Mouse (Mus musculus) forebrain, embryonic 12.5 days (tissue): ENCODE data around the gene Greb1. TPM values are rescaled to one million over a fixed set of nuclear protein-coding genes. Genes with fewer than 3 reads are reported as not detected.

ENCODE experiments used
- ATAC-seq: fragments of 200-750 bp; cut with Nextera tagmentation; 2 replicates; pipeline ENCODE4 v1.8.0; 2017; ENCODE audit warnings: moderate TSS enrichment; ENCODE audit not compliant: low FRiP score
- H3K27ac ChIP-seq: fragments of 300-500 bp; sonication (generic); 2 replicates; pipeline ENCODE4 v1.5.1; 2016; ENCODE audit warnings: mild to moderate bottlenecking
- H3K27me3 ChIP-seq: fragments of 300-500 bp; sonication (generic); 2 replicates; pipeline ENCODE4 v1.6.1; 2016; ENCODE audit warnings: mild to moderate bottlenecking
- H3K36me3 ChIP-seq: fragments of 300-500 bp; sonication (generic); replicated peaks from 2 replicates; pipeline ENCODE4 v1.6.1; 2016; ENCODE audit warnings: mild to moderate bottlenecking
- H3K4me1 ChIP-seq: fragments of 300-500 bp; sonication (generic); 2 replicates; pipeline ENCODE4 v1.6.1; 2016
- H3K4me2 ChIP-seq: fragments of 300-500 bp; sonication (generic); 2 replicates; pipeline ENCODE4 v1.6.1; 2016; ENCODE audit warnings: mild to moderate bottlenecking, moderate library complexity
- H3K4me3 ChIP-seq: fragments of 300-500 bp; sonication (generic); replicated peaks from 2 replicates; pipeline ENCODE4 v1.5.1; 2016; ENCODE audit warnings: mild to moderate bottlenecking
- H3K9ac ChIP-seq: fragments of 300-500 bp; sonication (generic); 2 replicates; pipeline ENCODE4 v1.6.1; 2016; ENCODE audit warnings: mild to moderate bottlenecking
- H3K9me3 ChIP-seq: fragments of 300-500 bp; sonication (generic); 2 replicates; pipeline ENCODE4 v1.6.1; 2016
- WGBS: fragments of 180-500 bp; shearing (Covaris S2); methylation state at CpG from one replicate; pipeline ENCODE4 v1.1.7; 2016; 5-methylcytosine and 5-hydroxymethylcytosine counted together
- polyA plus RNA-seq: library from polyadenylated mRNA; unstranded; fragments of >200 nt; fragmentation: Nextera tagmentation; extraction: Ambion mirVana; gene quantifications from 2 replicates; pipeline ENCODE4 v1.2.1, GENCODE M21; 2016

Greb1 gene
- polyA plus RNA-seq, 1 experiment from 2014 or later, result 2.5 TPM

DNA sequence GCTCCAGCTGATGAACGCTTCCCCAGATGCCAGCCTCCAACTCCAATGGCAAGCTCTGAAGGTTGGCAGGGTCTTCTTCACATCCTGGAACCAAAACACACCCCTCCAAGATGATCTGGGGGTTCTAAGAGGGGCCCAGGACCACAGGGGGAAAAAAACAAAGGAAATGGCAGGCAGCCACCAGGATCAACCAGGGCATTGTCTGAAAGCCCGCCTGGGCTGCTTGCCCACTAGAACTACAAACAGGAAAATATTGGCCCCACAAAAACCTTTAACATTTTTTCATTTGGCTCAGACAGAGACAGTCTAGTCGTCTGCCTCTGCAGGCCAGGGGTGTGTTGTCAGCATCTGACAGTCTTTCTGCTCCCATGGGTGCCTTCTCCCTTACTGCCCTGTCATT is 25.3 kb downstream of the Greb1 start:
- Histone ChIP-seq H3K27me3 (no peaks in the 10 kb centered on the region), H3K27ac (no peak overlapping the region), H3K4me3 (no peak overlapping the region), H3K4me1 (no peaks in the 10 kb centered on the region), H3K9ac (no peak overlapping the region), H3K4me2 (no peak overlapping the region), H3K9me3 (no peaks in the 10 kb centered on the region), H3K36me3 (no peaks in the 10 kb centered on the region)
- ATAC-seq, result no peak
- 72% methylated on average over 3 of the region's 3 CpGs for WGBS

DNA sequence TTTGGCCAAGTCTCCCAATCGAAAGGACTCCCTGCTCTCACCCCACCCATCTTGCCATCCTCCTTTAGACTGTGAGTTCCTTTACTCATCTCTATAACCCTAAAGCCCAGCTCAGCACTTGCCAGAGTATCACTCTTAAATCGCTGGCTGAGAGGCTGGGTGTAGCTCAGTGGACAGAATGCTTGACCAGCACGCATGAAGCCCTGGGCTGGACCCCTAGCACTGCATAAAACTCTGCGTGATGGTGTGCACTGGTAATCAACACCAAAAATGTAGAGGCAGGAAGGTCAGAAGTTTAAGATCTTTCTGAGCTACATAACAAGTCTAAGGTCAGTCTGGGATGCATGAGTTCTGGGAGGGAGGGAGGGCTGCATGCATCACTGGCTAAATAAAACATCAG is 26.1 kb downstream of the Greb1 start:
- no peaks in the 10 kb centered on the region for H3K36me3 ChIP-seq

DNA sequence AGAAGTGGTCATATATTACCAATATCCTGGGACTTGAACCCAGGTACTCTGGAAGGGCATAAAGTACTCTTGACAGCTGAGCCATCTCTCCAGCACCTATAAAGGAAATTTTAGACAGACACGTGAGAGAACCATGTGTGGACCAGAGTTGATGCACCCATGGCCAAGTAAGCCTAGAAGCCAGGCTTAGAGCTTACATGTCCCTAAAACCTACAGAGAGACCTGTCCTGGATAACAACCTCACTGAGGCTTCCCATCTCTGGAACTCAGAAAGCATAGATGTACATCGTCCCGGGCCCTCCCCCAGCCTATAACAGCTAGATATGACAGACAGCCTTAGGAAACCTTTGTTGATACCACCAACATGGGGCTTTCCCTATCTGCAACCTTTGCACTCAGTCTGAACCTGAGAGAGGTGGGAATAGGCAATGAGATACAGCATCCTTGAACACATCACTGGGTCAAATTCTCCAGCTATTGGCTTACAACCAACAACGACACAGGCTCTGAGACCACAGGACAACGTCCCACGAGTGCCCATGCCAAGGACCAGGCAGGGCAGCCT is 31.0 kb downstream of the Greb1 start:
- no peak overlapping the region for H3K4me3 ChIP-seq
- H3K27me3 ChIP-seq, result no peaks in the 10 kb centered on the region
- H3K9me3 ChIP-seq, result peaks cover 3% of the 10 kb centered on the region; the same call in 1 of the 2 replicates
- no peaks in the 10 kb centered on the region for H3K4me1 ChIP-seq
- H3K4me2 ChIP-seq, result no peak overlapping the region
- no peak overlapping the region for H3K27ac ChIP-seq
- 96% methylated on average over 6 of the region's 6 CpGs for WGBS
- H3K36me3 ChIP-seq, result no peaks in the 10 kb centered on the region
- H3K9ac ChIP-seq, result no peak overlapping the region
- no peak for ATAC-seq

More for the DNA sequence above, 26.1 kb downstream of the Greb1 start:
- WGBS, result 98% methylated on average over 4 of the region's 4 CpGs
- Histone ChIP-seq H3K9me3 (no peaks in the 10 kb centered on the region), H3K27me3 (no peaks in the 10 kb centered on the region), H3K4me2 (no peak overlapping the region), H3K4me3 (no peak overlapping the region), H3K9ac (no peak overlapping the region), H3K27ac (no peak overlapping the region), H3K4me1 (no peaks in the 10 kb centered on the region)
- ATAC-seq, result no peak

DNA sequence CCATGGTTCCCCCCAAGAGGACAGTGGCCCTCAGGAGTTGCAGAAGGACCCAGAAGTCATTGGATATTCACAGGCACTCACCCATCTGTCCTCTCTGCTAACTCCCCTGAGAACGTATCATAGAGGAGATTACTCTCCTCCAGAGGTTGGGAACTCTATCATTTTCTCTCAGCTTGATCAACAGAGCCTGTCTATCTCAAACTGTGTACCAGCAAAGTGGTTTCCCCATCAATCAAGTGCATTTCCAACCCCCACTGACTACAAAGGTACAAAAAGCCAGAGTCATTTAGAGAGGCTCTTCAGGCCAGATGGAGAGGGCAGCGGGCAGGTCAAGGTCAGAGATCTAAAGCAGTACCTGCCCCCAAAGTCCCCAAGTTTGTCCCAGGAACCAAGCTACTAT is 32.0 kb downstream of the Greb1 start:
- Histone ChIP-seq H3K27ac (no peak overlapping the region), H3K27me3 (no peaks in the 10 kb centered on the region), H3K9ac (no peak overlapping the region), H3K4me3 (no peak overlapping the region), H3K36me3 (no peaks in the 10 kb centered on the region), H3K4me2 (no peak overlapping the region), H3K4me1 (no peaks in the 10 kb centered on the region), H3K9me3 (peaks cover 3% of the 10 kb centered on the region; the same call in 1 of the 2 replicates)
- 71% methylated on average over 2 of the region's 2 CpGs for WGBS
- ATAC-seq, result no peak

DNA sequence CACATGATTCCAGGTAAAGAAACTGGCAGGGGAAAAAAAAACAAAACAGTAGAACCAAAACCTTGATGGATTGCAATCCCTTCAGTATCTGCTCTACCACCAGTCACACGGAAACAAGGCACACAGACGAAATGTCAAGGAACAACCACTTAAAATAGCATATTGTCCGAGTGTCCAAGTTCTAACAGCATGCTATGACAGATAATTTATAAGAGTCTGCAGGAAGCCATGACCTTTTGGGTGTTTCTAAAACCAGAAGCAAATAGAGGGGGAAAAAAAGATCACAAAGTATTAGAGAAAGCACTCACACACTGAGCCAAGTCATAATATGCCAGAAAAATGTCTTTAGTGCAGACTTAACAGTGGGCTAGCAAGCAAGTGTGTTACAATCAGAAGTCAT is 32.4 kb downstream of the Greb1 start:
- Histone ChIP-seq H3K4me3 (no peak overlapping the region), H3K9ac (no peak overlapping the region), H3K27ac (no peak overlapping the region), H3K27me3 (no peaks in the 10 kb centered on the region), H3K4me2 (no peak overlapping the region), H3K36me3 (no peaks in the 10 kb centered on the region), H3K9me3 (peaks cover 3% of the 10 kb centered on the region; the same call in 1 of the 2 replicates), H3K4me1 (no peaks in the 10 kb centered on the region)
- 87% methylated on average over 3 of the region's 3 CpGs for WGBS
- ATAC-seq, result no peak

DNA sequence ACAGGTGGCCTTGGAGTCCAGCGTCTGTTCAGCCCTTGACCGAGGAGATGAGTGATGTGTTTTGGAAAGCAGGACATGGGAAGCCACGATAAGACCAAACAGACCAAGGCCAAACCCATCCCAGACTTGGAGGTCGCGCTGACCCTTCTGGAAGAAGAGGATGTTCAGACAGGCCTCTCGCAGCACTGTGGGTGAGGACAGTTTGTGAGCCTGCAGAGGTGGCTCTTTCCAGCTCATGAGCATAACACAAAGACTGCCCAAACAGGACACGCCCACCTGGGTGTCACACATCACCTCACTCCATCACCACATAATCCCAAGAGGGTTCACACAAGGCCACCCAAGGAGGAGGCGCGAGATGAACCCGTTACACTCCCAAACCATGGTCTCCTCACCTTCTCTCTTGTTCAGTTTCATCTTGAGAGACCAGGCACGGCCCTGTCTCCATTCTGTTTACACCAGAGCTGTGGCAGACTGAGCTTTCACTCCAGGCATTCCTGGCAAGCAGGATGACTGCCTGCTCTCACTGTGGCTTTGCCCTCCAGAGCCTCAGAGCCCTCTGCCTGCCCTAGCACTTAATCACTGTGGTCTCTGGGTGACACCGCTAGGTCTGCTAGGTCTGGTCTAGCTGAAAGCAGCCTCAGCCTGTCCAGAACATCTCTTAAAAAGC is 35.8 kb downstream of the Greb1 start:
- Histone ChIP-seq H3K36me3 (no peaks in the 10 kb centered on the region), H3K4me1 (no peaks in the 10 kb centered on the region), H3K9ac (no peak overlapping the region), H3K27me3 (no peaks in the 10 kb centered on the region), H3K9me3 (peaks cover 3% of the 10 kb centered on the region; the same call in 1 of the 2 replicates), H3K4me2 (no peak overlapping the region), H3K27ac (no peak overlapping the region), H3K4me3 (no peak overlapping the region)
- 85% methylated on average over 12 of the region's 12 CpGs for WGBS
- ATAC-seq, result no peak

DNA sequence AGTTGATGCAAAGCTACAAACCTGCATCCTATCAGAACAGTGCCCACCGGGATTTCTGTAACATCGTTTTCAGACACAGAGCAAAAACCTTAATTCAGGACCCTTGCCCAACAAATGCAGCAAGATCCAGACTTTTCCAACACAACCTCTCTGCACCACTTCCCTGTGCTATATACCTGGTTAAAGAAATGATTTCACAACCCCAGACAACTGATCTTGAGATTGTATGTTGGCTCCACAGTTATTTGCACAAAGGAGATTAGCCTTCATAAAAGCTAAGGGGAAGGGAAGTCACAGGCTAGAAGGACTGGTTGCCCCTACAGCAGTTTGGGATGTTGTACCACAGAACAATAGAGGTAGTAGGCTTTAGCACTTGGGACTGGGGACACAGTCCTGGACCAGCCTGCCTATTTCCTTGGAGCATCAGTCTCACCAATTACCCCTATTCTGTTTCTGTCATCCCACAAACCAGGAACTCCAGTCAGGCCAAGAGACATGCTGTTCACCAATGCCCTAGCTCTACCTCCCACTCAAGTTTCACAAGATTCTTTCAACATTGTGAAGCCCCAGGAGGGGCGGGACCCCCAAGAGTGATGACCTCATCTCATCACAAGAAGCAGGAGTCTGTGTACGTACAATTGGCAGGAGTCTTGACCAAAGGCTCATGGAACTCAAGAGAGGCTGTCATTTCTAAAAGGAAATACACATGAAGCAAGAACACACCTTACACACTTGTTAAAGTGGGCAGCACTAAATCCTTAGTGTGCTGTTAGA is 36.9 kb downstream of the Greb1 start:
- ATAC-seq, result no peak
- Histone ChIP-seq H3K27ac (no peak overlapping the region), H3K9me3 (peaks cover 3% of the 10 kb centered on the region; the same call in 1 of the 2 replicates), H3K9ac (no peak overlapping the region), H3K4me1 (no peaks in the 10 kb centered on the region), H3K36me3 (no peaks in the 10 kb centered on the region), H3K4me3 (no peak overlapping the region), H3K27me3 (no peaks in the 10 kb centered on the region), H3K4me2 (no peak overlapping the region)
- 79% methylated on average over 4 of the region's 4 CpGs for WGBS

DNA sequence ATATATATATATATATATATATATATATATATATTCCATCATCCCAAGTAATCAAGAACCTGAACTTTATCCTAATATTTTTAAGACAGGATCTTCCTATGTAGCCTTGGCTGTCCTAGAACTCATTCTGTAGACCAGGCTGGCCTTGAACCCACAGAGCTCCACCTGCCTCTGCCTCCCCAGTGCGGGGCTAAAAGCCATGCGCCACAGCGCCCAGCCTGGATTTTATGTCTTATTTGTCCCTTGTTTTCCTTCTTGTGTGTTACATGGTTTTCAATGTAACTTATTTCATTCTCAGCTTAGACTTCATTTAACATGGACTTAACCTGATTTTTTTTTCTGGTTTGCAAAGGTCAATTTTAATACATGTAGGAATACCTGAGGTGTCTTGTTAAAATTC is 39.2 kb downstream of the Greb1 start:
- Histone ChIP-seq H3K4me3 (no peak overlapping the region), H3K4me1 (no peaks in the 10 kb centered on the region), H3K9ac (no peak overlapping the region), H3K4me2 (no peak overlapping the region), H3K9me3 (peaks cover 3% of the 10 kb centered on the region; the same call in 1 of the 2 replicates), H3K27me3 (no peaks in the 10 kb centered on the region), H3K36me3 (no peaks in the 10 kb centered on the region), H3K27ac (no peak overlapping the region)
- 94% methylated on average over 3 of the region's 3 CpGs for whole genome bisulfite sequencing
- ATAC-seq, result no peak

DNA sequence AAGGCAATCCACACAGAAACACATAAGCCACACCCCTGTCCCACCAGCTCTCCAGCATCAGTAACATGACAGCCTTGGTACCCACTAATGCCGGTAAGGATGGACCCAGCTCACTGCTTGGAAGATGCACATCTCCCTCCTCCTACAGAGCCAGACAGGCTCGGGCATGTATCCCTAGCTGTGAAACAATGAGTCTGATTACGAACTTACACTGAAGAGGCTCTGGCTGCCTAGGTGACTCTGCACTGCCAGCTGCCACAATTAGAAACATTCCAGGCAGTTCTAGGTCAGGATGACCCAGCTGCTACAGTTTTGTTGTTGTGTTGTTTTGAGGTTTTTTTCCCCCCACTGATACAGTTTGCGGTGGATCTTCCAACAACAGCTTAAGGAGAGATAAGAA is 40.4 kb downstream of the Greb1 start:
- Histone ChIP-seq H3K9ac (no peak overlapping the region), H3K27ac (no peak overlapping the region), H3K9me3 (no peaks in the 10 kb centered on the region), H3K4me3 (no peak overlapping the region), H3K36me3 (no peaks in the 10 kb centered on the region), H3K27me3 (no peaks in the 10 kb centered on the region), H3K4me1 (no peaks in the 10 kb centered on the region), H3K4me2 (no peak overlapping the region)
- ATAC-seq, result no peak
- WGBS, result 74% methylated on average over 4 of the region's 4 CpGs

DNA sequence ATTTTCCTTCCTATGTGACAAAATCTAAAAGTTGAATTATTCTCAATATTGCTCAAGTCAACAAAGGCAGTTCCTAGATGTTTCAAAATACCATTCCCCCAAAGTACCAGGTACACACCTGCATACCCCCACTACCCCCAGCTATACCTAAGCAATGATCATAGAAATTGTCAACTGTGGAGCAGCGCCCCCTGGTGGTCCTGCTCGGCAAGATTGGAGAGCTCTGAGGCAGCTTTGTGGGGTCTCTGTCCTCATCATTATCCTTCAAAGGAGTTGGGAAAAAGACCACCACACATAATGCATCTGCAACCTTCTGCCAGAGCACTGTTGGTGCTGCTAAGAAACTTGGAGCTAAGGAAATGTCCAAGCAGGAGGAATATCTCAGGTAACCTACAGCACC is 46.4 kb downstream of the Greb1 start:
- Histone ChIP-seq H3K4me3 (no peak overlapping the region), H3K36me3 (no peaks in the 10 kb centered on the region), H3K27ac (no peak overlapping the region), H3K4me1 (peaks cover 13% of the 10 kb centered on the region; the same call in 1 of the 2 replicates), H3K27me3 (no peaks in the 10 kb centered on the region), H3K4me2 (no peak overlapping the region), H3K9me3 (no peaks in the 10 kb centered on the region), H3K9ac (no peak overlapping the region)
- 2% methylated on average over 2 of the region's 2 CpGs for WGBS
- ATAC-seq, result no peak

DNA sequence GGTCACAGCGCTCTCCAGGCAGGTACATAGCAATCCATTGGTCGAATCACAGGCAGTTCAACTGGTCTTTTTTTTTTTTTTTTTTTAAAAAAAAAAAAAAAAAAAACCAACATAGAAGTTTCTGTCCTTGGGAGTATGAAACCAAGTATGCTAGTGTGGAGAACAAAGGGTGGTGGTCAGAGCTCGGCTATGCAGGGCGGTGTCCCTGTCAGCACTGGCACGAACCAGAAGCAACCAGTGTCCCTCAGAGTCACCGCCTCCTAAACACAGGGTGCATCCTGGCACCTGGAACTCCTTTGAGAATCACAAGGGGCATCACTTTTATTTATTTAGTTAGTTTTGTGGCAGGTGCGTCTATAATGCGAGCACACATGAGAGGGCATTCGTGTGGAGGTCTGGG is 47.1 kb downstream of the Greb1 start:
- WGBS, result 85% methylated on average over 9 of the region's 9 CpGs
- H3K4me3 ChIP-seq, result no peak overlapping the region
- no peaks in the 10 kb centered on the region for H3K27me3 ChIP-seq
- no peak for ATAC-seq
- no peak overlapping the region for H3K27ac ChIP-seq
- H3K36me3 ChIP-seq, result no peaks in the 10 kb centered on the region
- no peak overlapping the region for H3K9ac ChIP-seq
- no peaks in the 10 kb centered on the region for H3K9me3 ChIP-seq
- H3K4me2 ChIP-seq, result no peak overlapping the region
- H3K4me1 ChIP-seq, result peaks cover 13% of the 10 kb centered on the region; the same call in 1 of the 2 replicates

DNA sequence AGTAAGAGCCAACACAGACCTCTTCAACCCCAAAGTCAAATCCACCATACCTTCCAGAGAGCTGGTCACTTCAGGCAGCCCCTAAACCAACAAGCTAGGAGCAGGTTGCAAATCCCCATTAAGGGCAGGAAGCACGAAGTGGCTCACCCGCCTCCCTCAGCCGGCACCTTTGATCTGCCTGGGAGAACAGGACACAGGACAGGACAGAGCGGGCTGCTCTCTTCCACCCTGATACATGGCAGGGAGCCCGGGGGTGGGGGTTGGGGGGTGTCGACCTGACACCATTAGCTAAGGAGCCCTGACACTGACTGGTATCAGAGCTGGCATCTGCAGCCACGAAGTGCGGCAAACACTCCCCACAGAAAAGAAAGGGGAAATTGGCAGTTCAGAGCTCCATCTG is 47.6 kb downstream of the Greb1 start:
- H3K36me3 ChIP-seq, result no peaks in the 10 kb centered on the region
- WGBS, result 36% methylated on average over 8 of the region's 8 CpGs
- no peaks in the 10 kb centered on the region for H3K9me3 ChIP-seq
- H3K27me3 ChIP-seq, result no peaks in the 10 kb centered on the region
- no peak overlapping the region for H3K27ac ChIP-seq
- no peak overlapping the region for H3K4me2 ChIP-seq
- H3K4me3 ChIP-seq, result no peak overlapping the region
- H3K9ac ChIP-seq, result no peak overlapping the region
- ATAC-seq, result 0 out of 2 replicates have a peak, but pooled peaks have one; percentile 23
- peaks cover 13% of the 10 kb centered on the region; the same call in 1 of the 2 replicates for H3K4me1 ChIP-seq
